Mouse (Mus musculus) lung, postnatal 25 days (tissue): ENCODE results near the gene Capn2.

Source experiments
- DNase-seq: peaks from one replicate; pipeline ENCODE4 v3.0.0; 2022; ENCODE audit warnings: low spot score

Capn2 gene

DNA sequence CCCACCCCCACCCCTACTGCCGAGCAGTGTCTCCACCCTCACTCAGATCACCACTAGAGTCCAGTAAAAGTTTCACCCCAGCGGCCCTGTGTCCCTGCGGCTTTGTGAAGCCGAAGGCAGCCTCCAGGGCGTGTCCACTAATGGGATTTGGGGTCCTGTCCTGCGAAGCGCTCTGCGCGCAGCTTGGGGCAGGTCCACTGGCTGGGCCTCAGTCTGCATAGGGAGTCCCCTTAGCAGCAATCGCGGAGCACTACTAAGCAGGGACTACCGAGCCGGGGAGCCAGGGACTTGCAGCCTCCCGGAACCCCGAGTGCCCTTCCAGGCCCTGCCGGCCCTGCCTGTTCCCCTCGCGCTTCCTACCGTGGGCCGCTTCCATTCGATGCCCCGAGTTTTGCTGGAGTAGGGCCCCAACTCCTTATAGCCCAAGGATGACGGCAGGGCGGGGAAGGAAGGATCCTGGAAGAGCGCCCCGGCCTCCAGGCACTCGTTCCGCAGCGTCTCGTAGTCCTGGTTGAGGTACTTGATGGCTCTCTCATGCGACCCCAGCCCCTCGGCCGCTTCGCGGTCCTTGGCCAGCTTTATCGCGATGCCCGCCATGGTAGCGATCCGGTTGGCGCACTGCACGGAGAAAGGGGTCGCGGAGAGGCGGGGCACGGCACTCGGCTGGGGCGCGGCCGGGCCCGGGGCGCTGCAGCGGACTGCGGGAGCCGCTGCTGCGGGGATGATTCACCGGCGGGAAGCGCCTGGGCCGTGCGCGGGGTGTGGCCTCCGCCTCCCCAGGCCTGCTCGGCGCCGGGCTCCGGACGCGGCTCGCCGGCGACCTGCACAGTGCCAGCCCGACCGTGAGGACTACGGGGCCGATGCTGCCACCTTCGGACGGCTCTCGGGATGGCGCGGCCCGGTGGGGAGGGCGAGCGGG lies at the start of gene Capn2:
Gene Capn2, minus strand, starts transcription at position 851 of the 919 bp plus-strand sequence.
- DNase-seq: peak; percentile 90

DNA sequence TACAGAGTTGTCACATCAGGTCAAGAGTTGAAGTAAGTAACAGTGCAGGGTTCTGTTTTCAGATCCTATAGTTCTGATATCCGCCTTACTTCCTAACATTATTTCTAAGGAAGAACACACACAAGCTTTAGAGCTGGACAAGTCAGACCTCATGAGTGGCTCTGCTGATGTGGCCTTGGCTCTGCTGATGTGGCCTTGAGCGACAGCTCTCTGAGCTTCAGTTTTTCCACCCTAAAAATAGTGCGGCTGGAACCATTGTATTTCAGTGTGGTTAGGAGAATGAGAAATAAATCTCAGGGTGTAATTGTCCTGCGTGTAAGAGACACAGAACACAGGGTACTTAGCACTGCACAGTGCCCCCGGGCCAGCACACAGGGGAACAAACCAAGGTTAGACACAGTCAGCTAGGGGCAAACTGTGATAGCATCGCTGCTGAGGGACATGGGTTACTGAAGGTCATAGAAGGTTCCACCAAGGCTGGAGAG lies 48.0 kb upstream of the Capn2 start:
- DNase-seq: no peak

DNA sequence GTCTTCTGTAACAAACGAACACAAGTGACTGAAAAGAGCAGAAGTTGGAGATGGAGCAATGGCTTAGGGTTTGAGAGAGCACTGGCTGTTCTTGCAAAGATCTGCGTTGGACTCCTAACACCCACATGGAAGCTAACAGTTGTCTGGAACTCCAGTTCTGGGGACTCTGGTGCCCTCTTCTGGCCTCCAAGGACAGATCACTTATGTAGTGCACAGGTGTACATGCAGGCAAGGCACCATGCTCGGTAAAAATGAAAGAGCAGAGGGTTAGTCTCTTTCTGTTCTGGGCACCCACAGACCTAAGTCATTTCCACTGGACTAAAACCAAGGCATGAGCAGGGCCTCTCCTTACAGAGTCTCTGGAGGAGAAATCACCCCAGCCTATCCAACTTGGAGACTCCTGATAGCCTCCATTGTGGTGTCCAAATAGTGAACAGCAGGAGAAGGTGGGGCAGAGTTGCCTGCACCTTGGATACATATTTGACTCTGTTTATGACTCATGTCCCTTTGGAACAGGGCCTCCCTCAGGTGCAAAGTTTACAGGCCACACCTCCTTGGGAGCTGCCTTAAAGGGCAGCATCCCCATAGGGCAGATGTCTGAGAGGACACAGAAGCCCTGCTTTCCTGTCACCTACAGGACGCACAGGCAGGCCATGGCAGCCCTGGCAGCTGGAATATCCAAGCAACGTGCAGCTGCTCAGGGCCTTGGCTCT lies 47.2 kb upstream of the Capn2 start, which contains the start of gene Capn8:
Gene Capn8, plus strand, starts transcription at position 600 of the 713 bp plus-strand sequence.
- DNase-seq: peak; percentile 37

DNA sequence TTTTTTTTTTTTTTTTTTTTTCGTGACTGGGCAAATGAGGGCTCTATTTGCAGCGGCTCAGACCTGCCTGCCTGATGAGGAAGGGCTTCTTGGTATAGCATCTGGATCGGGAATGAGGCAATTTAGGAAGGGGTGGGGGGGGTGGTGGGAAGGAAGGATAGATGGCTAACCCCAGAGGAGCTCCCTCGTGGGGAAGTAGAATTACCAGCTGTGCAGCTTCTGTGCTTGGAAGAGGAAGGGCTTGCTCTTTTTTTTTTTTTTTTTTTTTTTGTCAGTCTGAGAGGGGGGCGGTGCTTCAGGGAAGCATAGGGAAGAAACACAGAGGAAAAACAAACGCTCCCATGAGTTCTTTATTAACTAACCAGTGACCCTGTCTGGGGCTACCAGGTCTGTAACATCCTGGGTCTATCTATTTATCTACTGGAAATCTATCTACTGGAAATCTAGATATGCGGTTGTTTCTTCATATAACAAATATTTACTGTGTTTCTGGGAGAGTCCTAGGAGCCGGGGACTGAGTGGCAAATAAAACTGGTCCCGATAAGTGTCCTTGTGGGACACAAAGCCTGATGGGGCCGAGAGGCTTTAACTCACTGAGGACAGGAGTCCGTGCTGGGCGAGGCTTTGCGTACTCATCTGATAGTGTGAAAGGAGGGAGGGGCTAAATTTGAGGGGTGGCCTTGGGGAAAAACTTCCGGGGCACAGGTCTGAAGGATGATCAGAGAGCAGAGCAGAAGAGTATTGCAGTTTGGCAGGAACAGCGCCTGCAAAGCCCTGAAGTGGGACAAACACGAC lies 45.4 kb upstream of the Capn2 start:
- DNase-seq: peak; percentile 58

DNA sequence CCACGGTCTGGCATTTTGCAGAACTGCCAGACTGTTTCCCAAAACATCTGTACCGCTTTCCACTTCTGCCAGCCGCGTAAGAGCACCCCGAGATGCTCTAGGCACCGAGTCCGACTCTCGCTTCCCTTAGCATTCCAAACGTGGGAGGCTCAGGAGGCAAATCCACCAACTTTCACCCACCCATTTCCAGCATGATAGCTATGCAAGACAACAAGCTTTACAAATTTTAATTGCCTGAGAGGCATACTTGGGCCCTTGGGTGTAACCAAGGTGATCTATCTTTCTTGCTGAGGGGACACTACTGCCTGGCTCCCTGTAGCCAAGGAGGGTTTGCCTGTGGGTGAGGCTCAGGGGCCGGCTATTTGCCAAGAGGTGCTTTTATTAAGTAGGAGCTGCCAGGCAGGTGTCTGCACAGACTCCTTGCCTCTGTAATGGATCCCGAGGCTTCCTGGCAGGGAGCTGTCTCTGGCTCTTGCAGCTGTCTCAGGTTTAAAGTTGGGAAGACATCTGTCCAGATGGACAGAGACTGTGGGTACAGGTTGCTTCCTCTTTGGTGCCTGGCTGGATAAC lies 44.6 kb upstream of the Capn2 start:
- peak; percentile 45 for DNase-seq

DNA sequence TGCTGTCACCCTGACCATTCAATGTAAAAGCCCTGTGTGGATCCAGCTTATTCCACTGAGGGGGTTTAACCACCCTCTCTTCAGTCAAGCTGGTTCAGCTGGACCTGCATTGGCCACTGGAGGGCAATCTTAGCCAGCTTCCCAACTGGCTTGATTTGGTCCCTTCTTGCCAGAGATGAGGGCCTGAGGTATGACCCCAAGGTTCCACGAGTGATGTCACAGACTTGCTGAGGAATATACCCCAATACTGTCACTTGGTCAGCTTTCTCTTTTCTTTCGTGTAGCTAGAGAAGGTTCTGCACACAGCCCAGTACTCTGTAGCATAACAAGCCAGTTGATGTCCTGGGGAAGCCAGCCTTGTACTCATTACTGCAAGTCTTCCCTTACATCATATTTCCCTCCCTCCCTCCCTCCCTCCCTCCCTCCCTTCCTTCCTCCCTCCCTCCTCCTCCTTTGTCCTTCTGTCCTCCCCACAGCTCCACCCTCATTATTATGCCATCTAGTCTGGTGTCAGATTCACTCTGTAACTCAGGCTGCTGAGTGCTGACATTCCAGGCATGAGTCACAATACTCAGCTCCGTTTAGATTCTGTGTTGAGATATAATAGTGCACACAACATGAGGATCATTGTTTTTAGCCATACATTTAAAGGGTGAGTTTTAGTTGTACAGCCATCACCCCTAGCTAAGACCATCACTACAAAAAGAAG lies 43.1 kb upstream of the Capn2 start:
- peak; percentile 43 for DNase-seq

DNA sequence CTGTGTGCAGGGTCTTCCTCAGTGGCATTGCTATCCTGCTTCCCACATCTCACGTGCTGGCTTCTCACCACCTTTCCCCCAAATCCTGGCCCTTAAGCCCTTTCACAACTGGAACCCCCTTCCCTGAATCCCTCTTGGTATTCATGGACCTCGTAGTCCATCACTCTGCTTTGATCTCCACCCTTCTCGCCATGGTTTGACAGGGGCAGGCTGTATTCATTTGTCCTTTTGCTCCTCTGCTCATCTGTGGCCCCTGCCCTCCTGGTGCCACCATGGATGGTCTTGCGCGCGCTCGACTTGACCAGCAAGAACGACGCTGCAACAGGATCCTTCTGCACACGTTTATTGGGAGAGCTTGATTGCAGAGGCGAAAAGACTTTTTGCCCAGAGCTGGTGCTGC lies 42.1 kb upstream of the Capn2 start:
- DNase-seq: no peak

DNA sequence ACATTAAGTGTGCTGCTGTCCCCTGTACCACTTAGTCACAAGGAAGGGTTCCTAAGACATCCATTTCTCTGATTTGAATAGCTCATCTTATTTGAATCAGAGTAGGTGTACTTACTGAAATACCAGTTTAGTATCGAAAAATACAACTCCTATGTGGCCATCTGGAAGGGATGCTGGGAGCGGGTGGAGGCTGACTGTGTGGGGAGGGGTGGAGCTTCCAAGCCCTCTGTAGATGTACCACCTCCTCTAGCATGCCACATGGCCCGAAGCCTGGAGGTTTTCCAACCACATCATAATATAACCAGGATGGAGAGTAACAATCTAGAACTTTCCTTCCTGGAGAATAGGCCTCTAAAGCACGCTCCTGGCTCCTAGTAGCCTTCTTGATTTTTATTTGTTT lies 40.9 kb upstream of the Capn2 start:
- no peak for DNase-seq

DNA sequence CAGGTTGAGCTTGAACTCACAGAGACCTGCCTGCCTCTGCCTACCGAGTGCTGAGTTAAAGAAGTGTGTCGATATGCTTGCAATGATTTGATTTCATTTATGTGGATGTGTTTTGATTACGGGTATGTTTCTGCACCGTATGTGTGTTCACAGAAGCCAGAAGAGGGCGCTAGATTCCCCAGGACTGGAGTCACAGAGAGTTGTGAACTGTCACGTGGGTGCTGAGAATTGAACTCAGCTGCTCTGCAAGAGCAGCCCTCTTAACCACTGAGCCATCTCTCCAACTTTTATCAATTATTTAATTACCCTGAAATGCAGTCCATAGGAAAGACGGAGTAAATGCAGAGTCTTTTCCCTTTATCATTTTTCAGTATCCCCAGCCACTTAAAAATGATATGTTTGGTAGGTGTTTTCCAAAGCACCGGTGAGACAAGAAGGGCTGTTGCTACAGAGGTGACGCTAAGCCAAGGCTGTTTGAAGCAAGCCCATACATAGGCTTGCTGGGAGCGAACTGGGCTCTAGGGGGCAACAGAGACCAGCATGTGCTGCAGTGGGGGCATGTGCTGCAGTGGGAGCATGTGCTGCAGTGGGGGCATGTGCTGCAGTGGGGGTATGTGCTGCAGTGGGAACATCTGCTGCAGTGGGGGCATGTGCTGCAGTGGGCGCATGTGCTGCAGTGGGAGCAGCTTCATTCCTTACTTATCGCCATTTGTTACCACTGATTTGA lies 36.4 kb upstream of the Capn2 start:
- DNase-seq: peak; percentile 54

DNA sequence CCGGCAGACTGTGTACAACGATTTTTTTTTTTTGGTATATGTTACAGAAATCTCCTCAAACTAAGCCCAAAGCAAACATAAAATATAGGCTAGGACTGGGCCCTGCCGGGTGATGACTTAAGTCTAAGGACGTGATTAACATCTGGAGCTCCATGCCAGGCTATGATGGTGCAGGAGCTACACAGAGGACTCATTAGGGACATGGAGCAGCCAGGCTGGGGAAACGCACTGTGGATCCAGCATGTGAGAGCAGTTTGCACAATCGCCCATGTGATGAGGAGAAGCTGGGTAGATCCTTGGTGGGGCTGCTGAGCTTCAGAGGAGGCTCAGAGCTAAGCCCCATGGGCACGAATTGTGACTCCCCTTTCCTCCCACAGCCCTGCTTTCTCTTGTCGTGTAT lies 33.4 kb upstream of the Capn2 start:
- DNase-seq: no peak

DNA sequence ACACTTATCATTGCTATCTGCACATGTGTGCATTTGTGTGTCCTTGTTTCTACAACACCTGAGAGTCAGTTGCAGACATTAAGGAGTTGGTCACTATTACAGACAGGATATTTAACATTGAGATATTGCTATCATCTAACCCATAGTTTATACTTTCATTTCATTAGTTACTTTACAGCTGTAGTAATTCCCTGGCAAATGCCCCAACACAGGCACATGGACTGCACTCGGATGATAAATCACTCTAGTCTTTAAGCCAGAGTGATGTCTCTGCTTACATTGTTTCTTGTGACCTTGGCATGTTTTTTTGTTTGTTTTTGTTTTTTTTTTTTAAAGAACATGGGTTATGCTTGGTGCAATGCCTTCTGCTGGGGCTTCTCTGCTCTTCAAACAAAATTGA lies 26.5 kb upstream of the Capn2 start:
- no peak for DNase-seq

DNA sequence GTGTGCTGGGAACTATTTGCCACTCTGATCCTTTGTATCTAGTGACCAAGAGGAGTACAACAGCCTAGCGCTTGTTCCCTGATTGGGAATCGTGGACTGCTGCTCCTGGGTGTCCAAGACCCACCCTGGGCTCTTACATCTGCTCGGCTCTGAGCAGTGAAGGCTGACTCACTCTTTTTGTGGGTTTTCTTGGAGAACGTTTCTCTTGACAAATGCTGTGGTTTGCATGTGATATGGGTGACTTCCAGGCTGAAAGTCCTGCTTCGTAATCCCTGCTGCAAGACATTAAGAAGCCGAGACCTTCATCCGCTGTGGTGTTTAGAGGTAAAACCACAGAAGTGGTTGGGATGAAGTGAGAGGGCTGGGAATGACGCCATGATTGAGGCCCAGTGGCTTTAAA lies 25.7 kb upstream of the Capn2 start:
- no peak for DNase-seq

DNA sequence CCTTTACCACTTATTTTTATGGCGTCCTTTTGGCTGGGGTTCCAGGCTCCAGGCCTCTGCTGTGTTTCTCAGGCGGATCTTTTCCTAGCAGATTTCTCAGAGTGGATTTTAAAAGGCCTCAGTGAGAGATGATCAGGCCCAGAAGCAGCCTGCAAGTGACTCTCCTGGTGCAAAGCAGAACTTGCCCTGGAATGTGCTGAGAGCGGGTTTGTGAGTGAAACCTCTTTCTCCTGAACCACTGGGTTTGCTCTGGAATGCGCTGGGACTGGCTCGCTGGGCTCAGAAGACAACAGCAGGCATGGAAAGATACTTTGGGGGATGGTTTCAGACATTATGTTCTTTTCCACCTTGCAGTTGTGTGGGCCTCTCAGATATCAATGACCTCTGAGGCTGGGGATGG lies 24.7 kb upstream of the Capn2 start:
- DNase-seq: no peak

DNA sequence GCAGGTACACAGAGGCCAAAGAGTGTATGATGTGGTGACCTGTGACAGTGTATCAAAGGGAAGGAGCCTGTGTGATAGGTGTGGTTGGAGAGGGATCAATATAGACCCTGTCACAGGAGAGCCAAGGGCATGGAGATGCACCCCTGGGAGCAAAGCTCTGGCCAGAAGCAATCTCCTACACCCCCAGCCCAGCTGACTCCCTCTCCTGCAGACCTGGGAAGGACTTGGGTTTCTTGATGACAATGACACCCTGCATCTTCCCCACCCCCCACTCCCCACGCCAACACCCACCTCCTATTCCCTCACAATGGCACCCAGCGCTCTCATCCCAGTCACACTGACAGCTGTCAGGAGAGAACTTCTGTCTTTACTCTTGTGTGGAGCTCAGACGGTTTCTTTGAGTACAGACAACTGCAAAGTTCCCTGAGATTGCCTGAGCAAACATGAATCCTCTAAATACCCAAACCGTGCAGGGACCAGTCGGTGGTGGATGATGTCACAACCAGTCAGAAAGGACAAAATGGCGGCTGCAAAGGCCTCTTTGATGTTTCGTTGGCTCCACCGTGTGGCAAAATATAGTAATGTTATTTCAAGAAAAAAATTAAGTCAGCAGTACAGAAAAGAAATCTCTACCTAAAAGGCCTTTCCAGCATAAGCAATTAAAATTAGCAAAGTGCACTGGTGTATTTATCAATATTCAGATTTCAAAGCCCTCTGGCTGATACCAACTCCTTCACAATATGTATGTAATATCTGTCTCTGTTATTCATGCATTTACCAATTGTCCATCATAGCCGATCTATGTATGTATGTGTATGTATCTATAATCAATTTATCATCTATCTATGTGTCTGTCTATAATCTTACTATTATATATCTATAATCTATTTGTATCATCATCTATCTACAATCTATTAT lies 21.9 kb upstream of the Capn2 start:
- DNase-seq: peak; percentile 91

DNA sequence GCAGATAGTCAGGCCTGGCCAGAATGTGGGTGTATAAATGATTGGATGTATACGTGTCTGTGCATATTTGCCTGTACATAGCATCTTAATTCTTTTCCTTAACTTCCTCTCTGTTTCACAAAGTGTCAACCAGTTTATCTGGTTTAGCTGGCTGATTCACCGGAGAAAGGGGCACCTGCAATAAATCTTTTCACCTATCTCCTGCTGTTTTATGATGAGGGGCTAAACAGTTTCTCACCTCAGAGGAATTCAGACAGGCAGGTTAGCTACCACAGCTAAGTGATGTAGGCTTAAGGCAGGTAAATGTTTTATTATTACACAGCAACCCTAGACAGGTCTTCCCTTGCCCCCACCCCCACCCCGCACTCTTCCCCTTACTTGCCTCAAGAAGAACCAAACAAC lies 17.7 kb upstream of the Capn2 start:
- DNase-seq: no peak

DNA sequence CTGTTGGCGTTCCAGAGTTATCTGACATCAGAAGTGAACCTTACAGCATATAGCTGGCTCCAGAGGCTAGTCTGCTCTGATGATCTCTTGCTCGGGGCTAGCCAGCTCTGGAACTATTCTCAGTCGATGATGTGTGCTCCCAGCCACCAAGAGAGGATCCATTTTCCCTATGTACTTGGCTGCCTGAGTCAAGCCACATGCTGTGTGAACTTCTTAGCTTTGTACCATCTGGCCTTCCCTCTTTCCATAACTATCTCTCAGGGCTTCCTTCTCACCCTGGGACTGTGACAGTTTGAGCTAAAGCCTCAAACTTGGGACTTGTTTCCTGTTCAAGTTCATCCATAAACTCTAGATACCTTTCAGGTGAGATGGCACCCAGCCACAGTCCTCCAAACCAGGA lies 16.2 kb upstream of the Capn2 start:
- DNase-seq: no peak

DNA sequence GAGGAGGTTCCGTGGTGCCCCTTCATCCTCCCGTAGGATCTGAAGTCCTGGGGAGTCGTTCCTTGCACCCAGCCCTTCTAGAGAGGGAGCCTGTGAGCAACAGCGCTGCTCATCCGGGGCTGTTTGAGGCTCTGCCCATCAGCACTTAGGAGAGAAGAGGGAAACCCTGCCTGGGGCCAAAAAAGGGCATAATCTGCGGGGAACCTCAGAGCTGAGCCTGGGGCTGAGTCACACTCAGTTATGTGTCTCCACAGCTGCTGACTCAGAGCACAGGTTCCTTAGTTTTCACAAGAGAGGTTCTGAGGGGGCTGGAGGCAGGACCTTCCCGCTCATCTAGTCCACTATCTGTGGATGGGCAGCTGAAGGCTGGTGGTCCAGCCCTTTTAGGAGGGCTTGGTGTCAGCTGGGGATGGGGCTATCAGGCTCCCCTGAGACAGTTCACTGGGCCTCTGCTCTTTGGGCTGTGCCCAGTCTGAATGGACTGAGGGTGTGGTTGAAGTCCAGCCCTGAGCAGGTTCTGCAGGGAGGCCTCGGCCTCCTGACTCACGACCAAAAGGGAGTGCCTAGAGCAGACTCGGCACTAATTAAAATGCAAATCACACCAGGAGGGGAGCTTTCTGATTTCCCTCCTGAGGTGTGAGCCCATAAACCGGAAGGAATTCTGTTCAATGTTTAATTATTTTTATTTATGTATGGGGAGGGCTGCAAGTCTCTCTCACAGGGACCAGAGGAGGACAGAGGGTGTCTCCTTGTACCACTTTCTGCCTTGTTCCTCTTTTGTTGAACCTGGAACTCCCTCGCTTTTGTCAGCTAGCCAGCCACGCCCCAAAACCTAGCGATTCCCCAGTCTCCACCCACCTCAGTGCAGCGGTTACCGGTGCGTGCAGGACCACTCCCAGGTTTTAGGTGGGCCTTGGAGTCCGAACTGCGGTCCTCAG lies 10.8 kb upstream of the Capn2 start:
- DNase-seq: no peak

DNA sequence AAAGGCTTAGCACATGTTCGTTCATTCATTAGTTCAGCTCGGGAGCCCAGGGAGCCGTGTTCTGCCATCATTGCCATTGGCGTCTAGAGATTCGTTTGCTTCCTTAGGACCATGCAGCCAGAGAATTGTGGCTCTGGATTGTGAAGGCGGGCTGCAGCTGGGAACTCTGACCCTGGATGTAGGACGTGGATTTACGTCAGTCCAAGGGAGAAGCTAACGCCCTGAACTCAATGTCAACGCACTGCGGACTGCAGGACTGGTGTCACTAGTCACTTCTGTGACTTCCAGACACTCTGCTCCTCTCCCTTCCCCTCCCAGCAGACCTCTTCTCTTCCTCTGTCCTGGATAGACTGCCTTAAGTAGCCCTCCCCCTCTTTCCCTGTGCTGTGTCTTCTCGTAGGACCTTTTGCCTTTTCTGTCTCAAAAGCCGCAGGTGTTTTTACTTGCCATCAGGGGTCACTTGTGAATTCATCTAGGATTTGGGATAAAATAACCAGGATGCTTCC lies 9.9 kb upstream of the Capn2 start:
- no peak for DNase-seq
